Mouse (Mus musculus) neural tube, embryonic 12.5 days (tissue): ENCODE data around the gene Mtx1. TPM values are rescaled to one million over a fixed set of nuclear protein-coding genes. Genes with fewer than 3 reads are reported as not detected.

Experiments used
- ATAC-seq: fragments of 200-750 bp; cut with Nextera tagmentation; 2 replicates; pipeline ENCODE4 v1.8.0; 2017; ENCODE audit warnings: low read depth, mild to moderate bottlenecking, moderate TSS enrichment, moderate library complexity; ENCODE audit not compliant: low FRiP score
- H3K27ac ChIP-seq: fragments of 300-500 bp; sonication (generic); 2 replicates; pipeline ENCODE4 v1.5.1; 2016
- H3K27me3 ChIP-seq: fragments of 300-500 bp; sonication (generic); replicated peaks from 2 replicates; pipeline ENCODE4 v1.6.1; 2016; ENCODE audit warnings: mild to moderate bottlenecking
- H3K36me3 ChIP-seq: fragments of 300-500 bp; sonication (generic); 2 replicates; pipeline ENCODE4 v1.6.1; 2016; ENCODE audit warnings: mild to moderate bottlenecking
- H3K4me1 ChIP-seq: fragments of 300-500 bp; sonication (generic); 2 replicates; pipeline ENCODE4 v1.6.1; 2016
- H3K4me2 ChIP-seq: fragments of 300-500 bp; sonication (generic); replicated peaks from 2 replicates; pipeline ENCODE4 v1.6.1; 2016; ENCODE audit warnings: mild to moderate bottlenecking
- H3K4me3 ChIP-seq: fragments of 300-500 bp; sonication (generic); 2 replicates; pipeline ENCODE4 v1.5.1; 2016
- H3K9ac ChIP-seq: fragments of 300-500 bp; sonication (generic); 2 replicates; pipeline ENCODE4 v1.6.1; 2016; ENCODE audit warnings: mild to moderate bottlenecking
- H3K9me3 ChIP-seq: fragments of 300-500 bp; sonication (generic); 2 replicates; pipeline ENCODE4 v1.6.1; 2016; ENCODE audit warnings: mild to moderate bottlenecking
- WGBS: fragments of 180-500 bp; shearing (Covaris S2); methylation state at CpG from one replicate; pipeline ENCODE4 v1.1.7; 2016; 5-methylcytosine and 5-hydroxymethylcytosine counted together
- polyA plus RNA-seq: library from polyadenylated mRNA; unstranded; fragments of >200 nt; fragmentation: Nextera tagmentation; extraction: Ambion mirVana; gene quantifications from 2 replicates; pipeline ENCODE4 v1.2.1, GENCODE M21; 2016

The Mtx1 gene
- polyA plus RNA-seq: 174 TPM in 2 replicates

DNA sequence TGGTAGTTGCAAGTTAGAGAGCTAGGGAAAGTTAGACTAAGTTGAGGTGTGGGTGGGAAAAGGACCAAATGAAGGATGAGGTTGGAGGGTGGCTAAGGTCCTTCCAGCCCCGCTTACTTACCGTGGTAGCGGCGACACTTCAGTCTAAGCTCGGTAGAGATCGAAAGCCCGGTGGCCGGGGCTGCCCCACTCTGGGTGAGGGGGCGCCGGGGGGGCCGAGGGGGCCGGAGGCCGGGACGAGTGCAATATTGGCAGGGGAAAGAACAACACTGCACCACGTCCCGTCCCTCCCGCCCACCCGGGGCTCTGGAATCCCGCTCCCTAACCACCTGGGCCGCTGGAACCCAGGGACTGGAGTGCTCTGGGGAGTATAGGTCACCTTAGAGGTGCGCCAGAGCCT, at the start of gene Mtx1:
TSS of gene Mtx1 (minus strand) at position 189 of the 400 bp plus-strand sequence.
- H3K4me3 ChIP-seq: peak within 1 kb of the TSS; percentile 64
- H3K4me1 ChIP-seq: peaks cover 65% of the 10 kb centered on the region
- H3K9ac ChIP-seq: peak within 1 kb of the TSS; percentile 77
- H3K9me3 ChIP-seq: no peaks in the 10 kb centered on the region
- peaks cover 22% of the 10 kb centered on the region for H3K36me3 ChIP-seq
- peak within 1 kb of the TSS; percentile 80 for H3K27ac ChIP-seq
- H3K27me3 ChIP-seq: no peaks in the 10 kb centered on the region; the same call in 1 of the 2 replicates
- peak; percentile 4; the same call in 1 of the 2 replicates for ATAC-seq
- peak within 1 kb of the TSS; percentile 85 for H3K4me2 ChIP-seq
- WGBS: 2% methylated on average over 21 of the region's 21 CpGs

DNA sequence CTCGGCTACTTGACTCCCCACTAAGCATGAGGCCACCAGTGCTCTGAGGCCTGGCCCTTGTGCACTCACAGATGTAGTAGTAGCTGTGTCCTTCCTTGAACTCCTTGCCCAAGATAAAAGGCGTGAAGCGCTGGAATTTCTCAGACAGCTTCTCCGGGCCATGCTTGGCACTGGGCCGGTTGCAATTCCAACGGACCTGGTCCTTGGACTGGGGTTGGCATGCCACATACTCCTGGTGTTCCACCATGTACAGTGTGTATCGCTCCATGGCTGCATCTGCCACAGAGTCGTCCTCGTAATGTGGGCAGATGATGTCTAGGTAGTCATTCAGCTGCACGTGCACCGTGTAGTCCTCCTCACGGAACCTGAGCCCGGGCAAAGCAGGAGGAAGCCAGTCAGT, 49.2 kb upstream of the Mtx1 start:
- Histone ChIP-seq H3K27me3 (peaks cover 35% of the 10 kb centered on the region), H3K4me3 (no peak overlapping the region), H3K36me3 (no peaks in the 10 kb centered on the region), H3K9ac (no peak overlapping the region), H3K4me2 (no peak overlapping the region), H3K27ac (no peak overlapping the region), H3K4me1 (peaks cover 37% of the 10 kb centered on the region), H3K9me3 (no peaks in the 10 kb centered on the region)
- WGBS: 92% methylated on average over 13 of the region's 13 CpGs
- no peak for ATAC-seq

DNA sequence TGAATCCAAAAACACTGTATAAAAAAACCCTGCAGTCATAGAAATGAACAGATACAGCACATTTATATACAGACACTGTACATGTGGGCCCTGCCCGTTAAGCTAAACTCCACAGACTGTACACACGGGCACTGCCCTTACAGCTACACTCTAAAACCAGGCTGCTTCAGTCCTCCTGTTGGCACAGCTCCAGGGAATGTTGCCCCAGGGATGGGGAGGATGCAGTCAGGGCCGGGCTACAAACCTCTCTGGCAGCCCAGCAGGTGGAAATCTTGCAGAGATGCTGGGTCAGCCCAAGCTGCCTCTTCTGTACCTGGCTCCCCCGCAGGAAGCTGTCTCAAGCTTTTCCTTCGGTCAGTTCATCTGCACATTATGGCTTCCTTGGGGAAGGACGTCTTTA, 44.9 kb upstream of the Mtx1 start:
- Histone ChIP-seq H3K4me3 (no peak overlapping the region), H3K4me2 (no peak overlapping the region), H3K9me3 (no peaks in the 10 kb centered on the region), H3K9ac (no peak overlapping the region), H3K27ac (no peak overlapping the region), H3K4me1 (peaks cover 27% of the 10 kb centered on the region), H3K27me3 (no peaks in the 10 kb centered on the region), H3K36me3 (no peaks in the 10 kb centered on the region)
- ATAC-seq: no peak
- 67% methylated on average over 6 of the region's 6 CpGs for WGBS

DNA sequence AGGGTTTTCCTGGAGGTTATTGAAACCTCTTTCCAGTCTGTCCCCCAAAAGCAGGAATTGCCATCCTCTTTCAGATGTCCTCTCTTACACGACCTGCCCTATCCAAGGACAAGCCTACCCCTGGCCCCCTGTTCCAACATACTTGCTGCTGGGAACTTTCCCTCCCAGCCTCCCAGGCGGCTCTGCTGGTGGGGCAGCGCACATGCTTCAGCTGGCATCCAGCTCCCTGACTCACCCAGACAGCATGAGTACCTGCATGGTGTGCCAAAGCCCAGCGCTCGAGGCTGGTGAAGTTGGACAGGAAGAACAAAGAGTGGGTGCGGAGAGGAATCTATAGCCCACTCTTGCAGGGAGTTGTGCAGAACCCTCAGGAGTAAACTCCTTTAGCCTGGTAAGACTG, 44.0 kb upstream of the Mtx1 start:
- no peaks in the 10 kb centered on the region for H3K36me3 ChIP-seq
- H3K4me1 ChIP-seq: peaks cover 28% of the 10 kb centered on the region
- no peaks in the 10 kb centered on the region for H3K27me3 ChIP-seq
- H3K27ac ChIP-seq: no peak overlapping the region
- 78% methylated on average over 6 of the region's 6 CpGs for WGBS
- H3K4me3 ChIP-seq: peak overlapping the region; percentile 50; the same call in 1 of the 2 replicates
- peak overlapping the region; percentile 75 for H3K4me2 ChIP-seq
- H3K9me3 ChIP-seq: no peaks in the 10 kb centered on the region
- no peak for ATAC-seq
- H3K9ac ChIP-seq: no peak overlapping the region; the same call in 1 of the 2 replicates

DNA sequence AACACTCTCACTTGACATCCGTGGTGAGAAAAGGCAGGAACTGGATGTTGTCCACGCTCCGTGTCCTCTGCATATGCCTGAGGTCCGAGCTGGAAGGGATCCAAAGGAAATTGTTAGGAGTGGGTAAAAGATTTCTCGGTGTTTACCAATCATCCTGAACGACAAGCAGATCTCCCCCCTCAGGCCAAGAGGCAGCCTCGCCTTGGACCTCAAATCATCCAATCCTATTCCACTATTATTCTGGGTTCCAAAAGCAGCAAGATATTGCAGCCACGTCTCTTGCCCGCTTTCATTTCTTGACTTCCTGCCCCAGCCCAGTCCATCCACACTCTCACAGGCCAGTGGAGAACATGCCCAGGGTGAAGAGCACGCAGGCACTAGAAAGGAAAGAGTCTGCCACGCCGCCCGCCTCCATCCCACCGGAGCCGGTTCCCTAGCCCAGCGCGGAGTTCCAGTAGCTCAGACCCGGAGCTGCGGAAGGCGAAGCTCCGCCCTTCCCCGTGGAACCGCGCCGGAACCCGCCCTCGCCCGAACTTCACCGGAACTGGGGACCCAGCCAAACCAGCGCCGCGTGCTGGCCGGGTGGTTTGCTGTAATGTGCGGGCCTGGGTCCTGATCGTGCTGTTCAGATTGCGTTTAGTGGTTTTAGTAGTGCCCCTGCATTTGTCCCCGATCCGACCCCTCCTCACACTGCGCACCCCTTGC, 43.3 kb upstream of the Mtx1 start, which contains the start of gene Slc50a1:
TSS of gene Slc50a1 (minus strand) at position 520 of the 705 bp plus-strand sequence.
- 4% methylated on average over 39 of the region's 39 CpGs for WGBS
- peak within 1 kb of the TSS; percentile 75 for H3K4me2 ChIP-seq

DNA sequence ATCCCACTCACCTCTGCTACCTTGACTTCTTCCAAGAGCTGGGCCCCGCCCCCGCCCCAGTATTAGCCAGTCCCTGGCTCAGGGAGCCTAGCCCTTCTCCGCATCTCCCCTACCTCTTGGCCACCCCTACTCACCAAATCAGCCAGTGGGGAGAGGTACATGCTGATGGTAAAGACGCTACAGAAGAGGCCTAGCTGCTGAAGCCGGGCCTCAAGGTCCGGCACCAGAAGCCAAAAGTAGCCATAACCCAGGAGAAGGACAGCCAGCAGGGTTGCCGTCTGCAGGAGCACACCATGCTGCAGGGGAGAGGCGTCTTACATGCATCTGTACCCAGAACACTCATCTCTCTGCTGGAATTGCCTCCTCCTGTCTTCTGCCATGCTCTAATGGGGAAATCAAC, 42.0 kb upstream of the Mtx1 start:
- Histone ChIP-seq H3K9ac (0 out of 2 replicates have a peak overlapping the region, but pooled peaks have one; percentile 68), H3K4me3 (no peak overlapping the region), H3K36me3 (no peaks in the 10 kb centered on the region), H3K9me3 (no peaks in the 10 kb centered on the region), H3K4me2 (peak overlapping the region; percentile 75), H3K27ac (no peak overlapping the region), H3K4me1 (peaks cover 28% of the 10 kb centered on the region), H3K27me3 (no peaks in the 10 kb centered on the region)
- WGBS: 49% methylated on average over 8 of the region's 8 CpGs
- ATAC-seq: no peak

More for the DNA sequence above, 43.3 kb upstream of the Mtx1 start, which contains the start of gene Slc50a1:
- Histone ChIP-seq H3K9ac (peak within 1 kb of the TSS; percentile 68), H3K4me1 (peaks cover 28% of the 10 kb centered on the region), H3K27me3 (no peaks in the 10 kb centered on the region), H3K4me3 (peak within 1 kb of the TSS; percentile 50), H3K27ac (no peak within 1 kb of the TSS), H3K36me3 (no peaks in the 10 kb centered on the region), H3K9me3 (no peaks in the 10 kb centered on the region)
- peak; percentile 19; the same call in 1 of the 2 replicates for ATAC-seq

DNA sequence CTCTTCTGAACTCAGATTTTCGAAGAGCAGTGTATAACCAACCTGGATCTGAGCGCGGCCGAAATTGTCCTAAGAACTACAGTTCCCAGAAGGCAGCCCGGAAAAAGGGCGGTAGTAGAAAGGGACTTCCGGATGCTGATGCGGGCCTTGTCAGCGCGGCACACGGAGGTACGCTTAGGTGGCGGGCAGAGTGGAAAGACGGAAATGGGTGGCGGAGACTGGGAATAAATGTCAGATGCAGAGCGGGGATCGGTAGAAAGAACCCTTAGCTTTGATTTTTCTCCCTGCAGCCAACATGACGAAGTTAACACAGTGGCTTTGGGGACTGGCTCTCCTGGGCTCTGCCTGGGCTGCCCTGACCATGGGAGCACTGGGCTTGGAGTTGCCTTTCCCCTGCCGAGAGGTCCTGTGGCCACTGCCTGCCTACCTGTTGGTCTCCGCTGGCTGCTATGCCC, 39.6 kb upstream of the Mtx1 start:
- 2% methylated on average over 20 of the region's 20 CpGs for WGBS
- H3K9me3 ChIP-seq: no peaks in the 10 kb centered on the region
- peak overlapping the region; percentile 98 for H3K4me2 ChIP-seq
- H3K27me3 ChIP-seq: no peaks in the 10 kb centered on the region
- H3K36me3 ChIP-seq: no peaks in the 10 kb centered on the region
- no peak overlapping the region for H3K27ac ChIP-seq
- peak overlapping the region; percentile 69 for H3K4me3 ChIP-seq
- H3K9ac ChIP-seq: peak overlapping the region; percentile 80
- peaks cover 26% of the 10 kb centered on the region for H3K4me1 ChIP-seq
- peak; percentile 83 for ATAC-seq

DNA sequence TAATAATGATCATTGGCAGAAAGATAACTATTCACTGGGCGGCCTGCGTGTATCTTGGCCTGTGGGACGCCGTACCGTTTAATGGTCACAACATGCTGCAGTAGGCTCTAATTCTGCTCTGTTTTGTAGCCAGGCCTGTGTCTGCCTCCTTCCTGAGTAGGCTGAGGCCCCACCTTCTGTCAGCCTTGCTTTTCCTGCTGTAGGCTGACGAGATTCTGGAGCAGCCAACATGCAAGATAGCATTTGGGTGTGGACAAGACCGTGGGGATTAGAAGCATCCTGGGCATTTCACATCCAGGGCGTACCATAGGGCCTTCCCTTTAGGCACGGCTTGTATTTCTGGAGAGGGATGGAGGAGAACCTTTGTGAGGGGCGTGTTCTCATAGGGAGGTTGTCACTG, 35.5 kb upstream of the Mtx1 start:
- no peak for ATAC-seq
- H3K4me1 ChIP-seq: peaks cover 8% of the 10 kb centered on the region
- H3K36me3 ChIP-seq: no peaks in the 10 kb centered on the region
- H3K9me3 ChIP-seq: no peaks in the 10 kb centered on the region
- no peak overlapping the region for H3K4me3 ChIP-seq
- no peak overlapping the region for H3K27ac ChIP-seq
- H3K4me2 ChIP-seq: no peak overlapping the region
- no peak overlapping the region for H3K9ac ChIP-seq
- no peaks in the 10 kb centered on the region for H3K27me3 ChIP-seq
- WGBS: 73% methylated on average over 10 of the region's 10 CpGs

DNA sequence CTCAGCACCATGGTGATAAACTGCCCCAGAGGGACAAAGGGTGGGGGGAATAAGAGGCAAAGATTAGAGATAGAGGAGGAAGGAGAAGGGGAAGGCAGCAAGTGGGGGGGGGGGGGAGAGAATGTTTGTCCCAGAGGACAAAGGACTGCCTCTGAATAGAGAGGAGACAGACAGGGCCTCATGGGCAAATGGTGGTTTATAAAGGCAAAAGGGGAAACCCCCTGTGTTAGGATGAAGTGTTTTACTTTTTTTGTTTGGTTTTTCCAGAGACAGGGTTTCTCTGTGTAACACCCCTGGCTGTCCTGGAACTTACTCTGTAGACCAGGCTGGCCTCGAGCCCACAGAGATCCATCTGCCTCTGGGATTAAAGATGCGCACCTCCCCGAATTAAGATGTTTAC, 33.3 kb upstream of the Mtx1 start:
- Histone ChIP-seq H3K36me3 (no peaks in the 10 kb centered on the region), H3K4me2 (no peak overlapping the region), H3K27me3 (no peaks in the 10 kb centered on the region), H3K9me3 (no peaks in the 10 kb centered on the region), H3K4me1 (no peaks in the 10 kb centered on the region), H3K4me3 (no peak overlapping the region), H3K9ac (no peak overlapping the region), H3K27ac (no peak overlapping the region)
- ATAC-seq: no peak
- 74% methylated on average over 3 of the region's 3 CpGs for WGBS

DNA sequence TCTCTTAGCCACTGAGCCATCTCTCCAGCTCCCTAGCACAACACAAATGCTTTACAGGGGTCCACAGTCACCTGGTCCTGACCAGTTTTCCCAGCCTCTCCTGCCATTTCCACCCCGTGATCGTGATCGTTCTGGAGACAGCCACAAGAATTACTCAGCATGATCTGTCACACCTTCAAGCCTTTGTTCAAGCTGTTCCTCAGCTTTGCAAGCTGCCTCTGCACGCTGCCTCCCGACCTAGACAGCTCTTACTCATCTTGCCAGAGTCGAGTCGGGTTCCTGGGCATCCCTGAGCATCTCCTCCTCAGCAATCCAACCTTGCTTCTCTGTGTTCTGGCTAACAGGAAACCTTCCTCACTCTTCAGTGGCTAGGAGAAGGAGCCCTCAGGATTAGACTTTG, 32.2 kb upstream of the Mtx1 start, which contains the start of gene Dpm3:
TSS of gene Dpm3 (plus strand) at position 283 of the 400 bp plus-strand sequence.
- no peaks in the 10 kb centered on the region for H3K4me1 ChIP-seq
- ATAC-seq: no peak
- no peak within 1 kb of the TSS for H3K4me3 ChIP-seq
- no peak within 1 kb of the TSS for H3K9ac ChIP-seq
- no peaks in the 10 kb centered on the region for H3K9me3 ChIP-seq
- no peak within 1 kb of the TSS for H3K27ac ChIP-seq
- 52% methylated on average over 7 of the region's 7 CpGs for WGBS
- H3K27me3 ChIP-seq: no peaks in the 10 kb centered on the region
- no peaks in the 10 kb centered on the region for H3K36me3 ChIP-seq
- no peak within 1 kb of the TSS for H3K4me2 ChIP-seq

DNA sequence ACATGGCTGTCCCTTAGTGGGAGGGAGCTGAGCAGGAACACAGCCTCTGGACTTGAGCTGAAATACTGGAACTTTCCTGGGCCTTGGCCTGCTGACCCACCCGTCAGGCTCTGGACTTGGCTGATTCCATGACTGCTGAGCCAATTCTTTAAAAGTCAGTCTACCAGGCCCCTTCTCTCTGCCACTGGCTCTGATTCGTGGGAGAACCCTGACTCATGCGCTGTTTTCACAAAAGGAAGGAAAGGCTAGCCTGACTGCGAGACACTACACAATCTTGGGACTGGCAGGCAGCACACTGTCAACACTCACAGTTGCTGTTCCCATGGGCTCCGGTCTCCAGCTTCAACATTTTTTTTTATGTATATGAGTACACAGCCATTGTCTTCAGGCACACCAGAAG, 29.3 kb upstream of the Mtx1 start:
- Histone ChIP-seq H3K9ac (no peak overlapping the region), H3K27ac (no peak overlapping the region), H3K9me3 (no peaks in the 10 kb centered on the region), H3K4me1 (peaks cover 6% of the 10 kb centered on the region), H3K36me3 (no peaks in the 10 kb centered on the region), H3K4me2 (no peak overlapping the region), H3K27me3 (peaks cover 4% of the 10 kb centered on the region; the same call in 1 of the 2 replicates), H3K4me3 (no peak overlapping the region)
- WGBS: 78% methylated on average over 5 of the region's 5 CpGs
- ATAC-seq: no peak

DNA sequence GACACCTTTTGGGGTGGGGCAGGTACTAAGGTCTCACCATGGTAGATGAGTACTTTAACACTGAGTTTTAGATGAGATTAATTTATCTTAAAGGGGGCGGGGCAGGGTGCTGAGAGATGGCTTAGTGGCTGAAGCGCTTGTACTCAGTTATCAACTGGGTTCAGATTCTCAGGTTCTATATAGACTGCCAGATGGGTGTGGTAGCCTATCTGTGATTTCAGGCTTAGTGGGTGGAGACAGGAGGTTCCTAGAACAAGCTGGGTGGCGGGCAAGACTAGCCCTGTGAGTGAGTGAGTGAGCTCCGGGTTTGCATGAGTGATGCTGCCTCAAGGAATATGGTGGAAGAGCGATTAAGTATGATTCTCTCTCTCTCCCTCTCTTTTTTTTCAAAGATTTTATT, 28.1 kb upstream of the Mtx1 start:
- no peak overlapping the region for H3K9ac ChIP-seq
- no peak for ATAC-seq
- H3K9me3 ChIP-seq: no peaks in the 10 kb centered on the region
- peaks cover 4% of the 10 kb centered on the region; the same call in 1 of the 2 replicates for H3K27me3 ChIP-seq
- no peaks in the 10 kb centered on the region for H3K36me3 ChIP-seq
- WGBS: 97% methylated on average over 5 of the region's 5 CpGs
- peaks cover 16% of the 10 kb centered on the region for H3K4me1 ChIP-seq
- no peak overlapping the region for H3K27ac ChIP-seq
- H3K4me3 ChIP-seq: no peak overlapping the region
- H3K4me2 ChIP-seq: no peak overlapping the region
